Mouse (Mus musculus): ENCODE results near the gene Nts. TPM values are rescaled to one million over a fixed set of nuclear protein-coding genes. Genes with fewer than 3 reads are reported as not detected.

Gene Nts
- not detected for total RNA-seq (2023)

GRCm38 (mm10) chr10:102490386-102490785, at the start of gene Nts:
Gene Nts, minus strand, starts transcription at chr10:102490486.

GRCm38 (mm10) chr10:102511807-102512461, 21.6 kb upstream of the Nts start, which contains the start of gene Rassf9:
Gene Rassf9, plus strand, starts transcription at chr10:102512222.

Other genes with a start within 250 kb of the Nts start
- not detected for gene Rassf9, start 21.7 kb upstream of the Nts start, total RNA-seq (2023)